Mouse (Mus musculus): ENCODE results near the gene Gm37240.

GRCm38 (mm10) chr3:85299649-85300550, 587.4 kb downstream of the Gm37240 start:
- TF ChIP-seq CTCF (IDR thresholded peaks at IDR 0.05; ENCODE audit: borderline replicate concordance, insufficient read depth, low read depth, low read length) (no peak), POLR2A (IDR thresholded peaks at IDR 0.05; ENCODE audit: borderline replicate concordance, insufficient read depth, low read length) (no peak)
